Mouse (Mus musculus) cortical plate, adult 2 months (tissue): Measurements from ENCODE around the gene Shank3. TPM values are rescaled to one million over a fixed set of nuclear protein-coding genes. Genes with fewer than 3 reads are reported as not detected.
A peak's percentile ranks its signal among the peaks of the same experiment; 100 is the strongest.

Experiments used
- H3K27ac ChIP-seq: fragments of 200-500 bp; 2 replicates; pipeline ENCODE4 v1.5.1; 2012; ENCODE audit warnings: low read length, control low read depth, inconsistent platforms; ENCODE audit not compliant: insufficient read depth
- H3K4me1 ChIP-seq: fragments of 200-500 bp; 2 replicates; pipeline ENCODE4 v1.6.1; 2011; ENCODE audit warnings: low read length; ENCODE audit not compliant: control insufficient read depth, insufficient read depth
- H3K4me3 ChIP-seq: fragments of 200-500 bp; 2 replicates; pipeline ENCODE4 v1.5.1; 2011; ENCODE audit warnings: mild to moderate bottlenecking, low read length, control low read depth; ENCODE audit not compliant: insufficient read depth
- CTCF ChIP-seq: fragments of 200-500 bp; IDR thresholded peaks from 2 replicates; pipeline ENCODE4 v1.5.1; 2011; ENCODE audit warnings: mild to moderate bottlenecking, control low read depth, low read length; ENCODE audit not compliant: insufficient read depth; ENCODE audit errors: extremely low read depth
- POLR2A ChIP-seq: fragments of 200-500 bp; IDR thresholded peaks from 2 replicates; pipeline ENCODE4 v1.6.1; 2011; ENCODE audit warnings: mild to moderate bottlenecking, low read length, control low read depth; ENCODE audit not compliant: insufficient read depth; ENCODE audit errors: extremely low read depth
- polyA plus RNA-seq: library from polyadenylated mRNA; depleted of rRNA; stranded (reverse); fragments of >200 nt; gene quantifications from 2 replicates; pipeline ENCODE4 v1.2.3, GENCODE M21; 2012

Gene Shank3
- polyA plus RNA-seq, 1 experiment: 98.8 TPM

GRCm38 (mm10) chr15:89477091-89477491 is 22.3 kb upstream of the Shank3 start, which contains the start of gene Arsa:
Gene Arsa (minus strand): TSS chr15:89477425.
- Histone ChIP-seq H3K4me3 (peak within 1 kb of the TSS; percentile 85), H3K27ac (peak within 1 kb of the TSS; percentile 35), H3K4me1 (peaks cover 6% of the 10 kb centered on the region)
- TF ChIP-seq CTCF (no peak), POLR2A (no peak)

GRCm38 (mm10) chr15:89477806-89478205 is 21.6 kb upstream of the Shank3 start:
- H3K4me3 ChIP-seq: no peak overlapping the region
- H3K27ac ChIP-seq: no peak overlapping the region
- TF ChIP-seq POLR2A (no peak), CTCF (no peak)
- H3K4me1 ChIP-seq: peaks cover 6% of the 10 kb centered on the region

GRCm38 (mm10) chr15:89478622-89479021 is 20.8 kb upstream of the Shank3 start:
- TF ChIP-seq POLR2A (no peak), CTCF (no peak)
- H3K4me3 ChIP-seq: no peak overlapping the region
- no peak overlapping the region for H3K27ac ChIP-seq
- peaks cover 6% of the 10 kb centered on the region for H3K4me1 ChIP-seq

GRCm38 (mm10) chr15:89480584-89480983 is 18.8 kb upstream of the Shank3 start:
- Histone ChIP-seq H3K4me3 (no peak overlapping the region), H3K27ac (no peak overlapping the region), H3K4me1 (peaks cover 6% of the 10 kb centered on the region)
- TF ChIP-seq POLR2A (no peak), CTCF (no peak)

GRCm38 (mm10) chr15:89488182-89488581 is 11.2 kb upstream of the Shank3 start:
- H3K4me3 ChIP-seq: no peak overlapping the region
- no peaks in the 10 kb centered on the region for H3K4me1 ChIP-seq
- no peak overlapping the region for H3K27ac ChIP-seq
- TF ChIP-seq CTCF (no peak), POLR2A (no peak)

GRCm38 (mm10) chr15:89488611-89489117 is 10.8 kb upstream of the Shank3 start:
- no peak overlapping the region for H3K27ac ChIP-seq
- no peak for TF ChIP-seq CTCF
- TF ChIP-seq POLR2A: no peak
- no peak overlapping the region for H3K4me3 ChIP-seq
- H3K4me1 ChIP-seq: no peaks in the 10 kb centered on the region

GRCm38 (mm10) chr15:89494970-89495369 is 4.5 kb upstream of the Shank3 start:
- TF ChIP-seq POLR2A: no peak
- peak; percentile 33; the same call in 1 of the 2 replicates for TF ChIP-seq CTCF
- no peak overlapping the region for H3K4me3 ChIP-seq
- no peak overlapping the region for H3K27ac ChIP-seq
- H3K4me1 ChIP-seq: no peaks in the 10 kb centered on the region

GRCm38 (mm10) chr15:89496131-89496530 is 3.3 kb upstream of the Shank3 start:
- H3K4me3 ChIP-seq: no peak overlapping the region
- no peak overlapping the region for H3K27ac ChIP-seq
- no peaks in the 10 kb centered on the region for H3K4me1 ChIP-seq
- no peak for TF ChIP-seq CTCF
- no peak for TF ChIP-seq POLR2A

GRCm38 (mm10) chr15:89496841-89497240 is 2.6 kb upstream of the Shank3 start:
- Histone ChIP-seq H3K4me3 (no peak overlapping the region), H3K27ac (peak overlapping the region; percentile 85), H3K4me1 (no peaks in the 10 kb centered on the region)
- TF ChIP-seq POLR2A (no peak), CTCF (no peak)

GRCm38 (mm10) chr15:89497391-89498048 is 1.9 kb upstream of the Shank3 start:
- Histone ChIP-seq H3K4me3 (peak overlapping the region; percentile 72), H3K27ac (peak overlapping the region; percentile 85), H3K4me1 (no peaks in the 10 kb centered on the region)
- TF ChIP-seq POLR2A (0 out of 2 replicates have a peak, but pooled peaks have one; percentile 25), CTCF (no peak)
